Mouse (Mus musculus) limb, embryonic 15.5 days (tissue): ENCODE data around the gene Thap12. TPM values are rescaled to one million over a fixed set of nuclear protein-coding genes. Genes with fewer than 3 reads are reported as not detected.

Experiments used
- ATAC-seq: fragments of 200-750 bp; cut with Nextera tagmentation; 2 replicates; pipeline ENCODE4 v1.8.0; 2017; ENCODE audit warnings: low read depth, moderate TSS enrichment; ENCODE audit not compliant: insufficient number of reproducible peaks, low FRiP score, low TSS enrichment
- H3K27ac ChIP-seq: fragments of 300-500 bp; sonication (generic); 2 replicates; pipeline ENCODE4 v1.5.1; 2015; ENCODE audit warnings: moderate library complexity, mild to moderate bottlenecking, inconsistent platforms
- H3K27me3 ChIP-seq: fragments of 300-500 bp; sonication (generic); 2 replicates; pipeline ENCODE4 v1.6.1; 2015; ENCODE audit warnings: inconsistent platforms
- H3K36me3 ChIP-seq: fragments of 300-500 bp; sonication (generic); 2 replicates; pipeline ENCODE4 v1.6.1; 2015; ENCODE audit warnings: inconsistent platforms
- H3K4me1 ChIP-seq: fragments of 300-500 bp; sonication (generic); 2 replicates; pipeline ENCODE4 v1.6.1; 2015; ENCODE audit warnings: inconsistent platforms
- H3K4me2 ChIP-seq: fragments of 300-500 bp; sonication (generic); 2 replicates; pipeline ENCODE4 v1.6.1; 2015; ENCODE audit warnings: mild to moderate bottlenecking, inconsistent platforms
- H3K4me3 ChIP-seq: fragments of 300-500 bp; sonication (generic); 2 replicates; pipeline ENCODE4 v1.5.1; 2015; ENCODE audit warnings: mild to moderate bottlenecking, inconsistent platforms
- H3K9ac ChIP-seq: fragments of 300-500 bp; sonication (generic); 2 replicates; pipeline ENCODE4 v1.6.1; 2015; ENCODE audit warnings: inconsistent platforms
- H3K9me3 ChIP-seq: fragments of 300-500 bp; sonication (generic); 2 replicates; pipeline ENCODE4 v1.6.1; 2016; ENCODE audit warnings: inconsistent platforms
- WGBS: fragments of 180-500 bp; shearing (Covaris S2); methylation state at CpG from one replicate; pipeline ENCODE4 v1.1.7; 2015; 5-methylcytosine and 5-hydroxymethylcytosine counted together
- polyA plus RNA-seq: library from polyadenylated mRNA; unstranded; fragments of >200 nt; fragmentation: Nextera tagmentation; extraction: Ambion mirVana; gene quantifications from 2 replicates; pipeline ENCODE4 v1.2.1, GENCODE M21; 2015

Gene Thap12
- polyA plus RNA-seq, 1 experiment from 2014 or later, result 57.0 TPM

GRCm38 (mm10) chr7:98701771-98702170 is 1.1 kb upstream of the Thap12 start:
- peak overlapping the region; percentile 93 for H3K4me3 ChIP-seq
- H3K27me3 ChIP-seq, result no peaks in the 10 kb centered on the region
- H3K36me3 ChIP-seq, result no peaks in the 10 kb centered on the region
- peak overlapping the region; percentile 63 for H3K4me2 ChIP-seq
- H3K9ac ChIP-seq, result peak overlapping the region; percentile 65
- H3K27ac ChIP-seq, result peak overlapping the region; percentile 89; the same call in 1 of the 2 replicates
- H3K4me1 ChIP-seq, result peaks cover 23% of the 10 kb centered on the region
- WGBS, result 38% methylated on average over 7 of the region's 7 CpGs
- no peak for ATAC-seq
- H3K9me3 ChIP-seq, result no peaks in the 10 kb centered on the region

GRCm38 (mm10) chr7:98703365-98703881 is 520 bp downstream of the Thap12 start:
- Histone ChIP-seq H3K9ac (peak overlapping the region; percentile 92), H3K4me3 (peak overlapping the region; percentile 93), H3K36me3 (no peaks in the 10 kb centered on the region), H3K4me1 (peaks cover 23% of the 10 kb centered on the region), H3K9me3 (no peaks in the 10 kb centered on the region), H3K27me3 (no peaks in the 10 kb centered on the region), H3K27ac (peak overlapping the region; percentile 89), H3K4me2 (peak overlapping the region; percentile 55)
- WGBS, result 1% methylated on average over 35 of the region's 38 CpGs
- no peak for ATAC-seq

DNA sequence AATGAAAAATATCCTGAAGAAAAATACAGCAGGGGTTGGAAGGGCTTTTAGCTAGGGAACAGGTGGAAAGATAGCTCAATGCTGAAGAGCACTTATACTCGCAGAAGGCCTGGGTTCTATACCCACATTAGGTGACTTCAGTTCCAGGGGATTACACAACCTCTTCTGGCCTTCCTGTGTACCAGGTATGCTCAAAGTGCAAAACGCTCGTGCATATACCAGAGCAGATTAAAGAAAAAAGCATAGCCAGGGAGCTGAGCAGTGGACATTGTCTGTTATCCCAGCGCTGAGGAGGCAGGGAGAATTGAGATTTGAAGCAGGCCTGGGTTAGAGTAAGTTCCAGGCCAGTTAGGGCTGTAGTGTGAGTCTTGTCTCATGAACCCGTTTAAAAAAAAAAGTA is 1.4 kb downstream of the Thap12 start:
- WGBS, result 59% methylated on average over 5 of the region's 5 CpGs
- no peak overlapping the region for H3K9ac ChIP-seq

GRCm38 (mm10) chr7:98713661-98714060 is 10.8 kb downstream of the Thap12 start:
- no peak overlapping the region for H3K9ac ChIP-seq
- peaks cover 74% of the 10 kb centered on the region for H3K36me3 ChIP-seq
- ATAC-seq, result no peak
- no peak overlapping the region for H3K4me2 ChIP-seq
- 89% methylated on average over 3 of the region's 3 CpGs for WGBS
- H3K4me3 ChIP-seq, result no peak overlapping the region
- H3K4me1 ChIP-seq, result no peaks in the 10 kb centered on the region
- H3K27ac ChIP-seq, result no peak overlapping the region
- no peaks in the 10 kb centered on the region for H3K9me3 ChIP-seq
- H3K27me3 ChIP-seq, result no peaks in the 10 kb centered on the region

More for the DNA sequence above, 1.4 kb downstream of the Thap12 start:
- Histone ChIP-seq H3K4me1 (peaks cover 23% of the 10 kb centered on the region), H3K27ac (no peak overlapping the region), H3K4me3 (peak overlapping the region; percentile 93), H3K9me3 (no peaks in the 10 kb centered on the region), H3K27me3 (no peaks in the 10 kb centered on the region), H3K36me3 (no peaks in the 10 kb centered on the region), H3K4me2 (peak overlapping the region; percentile 55)
- no peak for ATAC-seq

- H3K4me1 ChIP-seq, result peaks cover 24% of the 10 kb centered on the region
- no peak for ATAC-seq
- H3K27ac ChIP-seq, result no peak overlapping the region
- 77% methylated on average over 3 of the region's 3 CpGs for WGBS
- H3K36me3 ChIP-seq, result peaks cover 49% of the 10 kb centered on the region
- H3K9me3 ChIP-seq, result no peaks in the 10 kb centered on the region
- H3K9ac ChIP-seq, result no peak overlapping the region
- H3K4me3 ChIP-seq, result no peak overlapping the region
- H3K27me3 ChIP-seq, result no peaks in the 10 kb centered on the region
- no peak overlapping the region for H3K4me2 ChIP-seq
Measured at GRCm38 (mm10) chr7:98717438-98717837, 14.5 kb downstream of the Thap12 start.

GRCm38 (mm10) chr7:98719761-98720160 is 16.9 kb downstream of the Thap12 start:
- Histone ChIP-seq H3K9me3 (no peaks in the 10 kb centered on the region), H3K4me1 (peaks cover 31% of the 10 kb centered on the region), H3K9ac (no peak overlapping the region), H3K27ac (no peak overlapping the region), H3K4me2 (no peak overlapping the region), H3K36me3 (peaks cover 26% of the 10 kb centered on the region), H3K4me3 (no peak overlapping the region), H3K27me3 (0 out of 2 replicates have a peak, but pooled peaks cover 2% of the 10 kb centered on the region)
- ATAC-seq, result no peak
- WGBS, result 57% methylated on average over 3 of the region's 3 CpGs

DNA sequence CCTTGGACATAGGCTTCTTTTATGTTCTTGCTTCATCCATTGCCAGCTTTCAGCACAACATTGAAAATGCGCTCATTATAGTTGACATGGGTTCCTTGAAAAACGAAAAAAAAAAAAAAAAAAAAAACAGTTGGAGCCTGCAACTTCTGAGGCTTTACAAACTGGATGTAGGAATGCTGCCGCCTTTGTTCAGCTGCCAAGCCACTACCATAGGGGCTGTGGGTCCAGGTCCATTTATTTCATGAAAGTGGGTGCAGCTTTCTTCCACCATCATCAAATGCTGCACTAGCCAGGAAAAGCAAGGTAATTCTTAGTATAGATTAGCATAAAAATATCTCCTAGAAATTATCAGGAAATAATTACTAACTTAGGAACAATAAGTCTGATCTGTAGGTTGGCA is 17.8 kb downstream of the Thap12 start:
- Histone ChIP-seq H3K9ac (no peak overlapping the region), H3K27ac (no peak overlapping the region), H3K4me2 (no peak overlapping the region), H3K9me3 (no peaks in the 10 kb centered on the region), H3K27me3 (0 out of 2 replicates have a peak, but pooled peaks cover 8% of the 10 kb centered on the region), H3K4me1 (peaks cover 31% of the 10 kb centered on the region), H3K4me3 (no peak overlapping the region), H3K36me3 (peaks cover 17% of the 10 kb centered on the region)
- ATAC-seq, result no peak
- WGBS, result 26% methylated on average over 3 of the region's 3 CpGs

- Histone ChIP-seq H3K27me3 (0 out of 2 replicates have a peak, but pooled peaks cover 10% of the 10 kb centered on the region), H3K27ac (peak overlapping the region; percentile 44; the same call in 1 of the 2 replicates), H3K4me1 (peaks cover 31% of the 10 kb centered on the region), H3K36me3 (peaks cover 12% of the 10 kb centered on the region), H3K4me2 (0 out of 2 replicates have a peak overlapping the region, but pooled peaks have one; percentile 20), H3K9ac (no peak overlapping the region), H3K4me3 (no peak overlapping the region), H3K9me3 (no peaks in the 10 kb centered on the region)
- no peak for ATAC-seq
- 16% methylated on average over 5 of the region's 5 CpGs for WGBS
Measured at GRCm38 (mm10) chr7:98721172-98721571, 18.3 kb downstream of the Thap12 start.

GRCm38 (mm10) chr7:98721623-98722022 is 18.7 kb downstream of the Thap12 start:
- Histone ChIP-seq H3K9ac (no peak overlapping the region), H3K4me1 (peaks cover 31% of the 10 kb centered on the region), H3K4me2 (0 out of 2 replicates have a peak overlapping the region, but pooled peaks have one; percentile 20), H3K27ac (peak overlapping the region; percentile 44; the same call in 1 of the 2 replicates), H3K4me3 (no peak overlapping the region), H3K27me3 (0 out of 2 replicates have a peak, but pooled peaks cover 10% of the 10 kb centered on the region), H3K36me3 (peaks cover 8% of the 10 kb centered on the region), H3K9me3 (no peaks in the 10 kb centered on the region)
- no peak for ATAC-seq
- WGBS, result 20% methylated on average over 6 of the region's 6 CpGs

GRCm38 (mm10) chr7:98725686-98726195 is 22.8 kb downstream of the Thap12 start:
- WGBS, result 85% methylated on average over 6 of the region's 6 CpGs
- ATAC-seq, result no peak
- H3K36me3 ChIP-seq, result no peaks in the 10 kb centered on the region
- H3K27ac ChIP-seq, result no peak overlapping the region
- peaks cover 42% of the 10 kb centered on the region for H3K4me1 ChIP-seq
- H3K4me2 ChIP-seq, result no peak overlapping the region
- no peak overlapping the region for H3K4me3 ChIP-seq
- no peak overlapping the region for H3K9ac ChIP-seq
- no peaks in the 10 kb centered on the region for H3K9me3 ChIP-seq
- peaks cover 27% of the 10 kb centered on the region; the same call in 1 of the 2 replicates for H3K27me3 ChIP-seq

DNA sequence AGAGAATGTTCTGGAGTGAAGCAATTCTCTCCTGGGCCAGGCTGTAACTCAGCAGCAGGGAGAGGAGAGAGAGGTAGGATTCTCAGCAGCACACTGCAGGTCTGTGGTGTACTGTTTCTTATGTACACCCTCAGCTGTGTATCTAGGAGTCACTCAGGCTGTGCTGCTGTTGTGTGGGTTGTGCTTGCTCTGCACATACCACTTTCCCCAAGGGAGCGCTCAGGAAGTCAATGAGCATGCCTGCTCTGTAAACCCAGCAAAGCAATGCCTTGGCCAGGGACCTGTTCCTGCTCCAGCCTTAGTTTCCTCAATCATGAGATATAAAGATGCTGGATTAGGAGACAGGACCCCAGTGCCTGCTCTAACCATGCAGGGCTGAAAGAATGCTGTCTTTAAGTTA is 25.1 kb downstream of the Thap12 start:
- H3K4me2 ChIP-seq, result no peak overlapping the region
- WGBS, result 84% methylated on average over 1 of the region's 1 CpGs
- H3K27ac ChIP-seq, result no peak overlapping the region
- H3K9ac ChIP-seq, result no peak overlapping the region
- ATAC-seq, result no peak
- peaks cover 24% of the 10 kb centered on the region for H3K4me1 ChIP-seq
- H3K27me3 ChIP-seq, result peaks cover 27% of the 10 kb centered on the region; the same call in 1 of the 2 replicates
- H3K36me3 ChIP-seq, result no peaks in the 10 kb centered on the region
- H3K4me3 ChIP-seq, result no peak overlapping the region
- no peaks in the 10 kb centered on the region for H3K9me3 ChIP-seq

DNA sequence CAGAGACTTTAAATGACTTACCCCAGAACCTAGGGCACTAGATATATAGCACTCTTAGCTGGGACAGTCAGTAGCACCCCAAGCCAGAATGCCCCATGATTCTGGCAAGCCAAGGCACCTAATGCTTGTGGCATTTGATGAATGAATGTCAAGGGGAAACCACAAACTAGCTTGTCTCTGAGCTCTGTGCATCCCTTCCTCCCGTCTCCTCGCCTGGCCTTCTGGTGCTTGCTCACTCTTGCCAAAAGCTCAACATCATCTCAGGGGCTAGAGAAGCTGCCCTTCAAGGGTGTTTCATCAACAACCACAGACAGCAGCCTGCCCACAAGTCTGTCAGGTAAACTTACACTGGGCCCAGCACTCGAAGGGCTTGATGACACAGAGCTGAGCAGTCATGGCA is 25.6 kb downstream of the Thap12 start:
- H3K4me3 ChIP-seq, result no peak overlapping the region
- no peak for ATAC-seq
- H3K4me1 ChIP-seq, result peaks cover 21% of the 10 kb centered on the region
- H3K27me3 ChIP-seq, result peaks cover 31% of the 10 kb centered on the region; the same call in 1 of the 2 replicates
- no peak overlapping the region for H3K4me2 ChIP-seq
- H3K9me3 ChIP-seq, result no peaks in the 10 kb centered on the region
- H3K9ac ChIP-seq, result no peak overlapping the region
- no peak overlapping the region for H3K27ac ChIP-seq
- 64% methylated on average over 3 of the region's 3 CpGs for WGBS
- H3K36me3 ChIP-seq, result no peaks in the 10 kb centered on the region
